Mouse (Mus musculus) frontal cortex, postnatal 14 days (tissue): ENCODE measurements at regions not wholly inside any gene's neighbourhood (a gene's known extent, or its start where the extent isn't known, plus 50 kb on each side); places are given as distances from the start of the nearest gene placed in this dataset.
"Not testable (repeated sequence)": the region's sequence is repeated elsewhere in the genome, so short reads cannot be mapped to it uniquely, and the experiment has no call there.

Source experiments
- DNase-seq, 2 experiments: peaks; one replicate each; pipeline ENCODE4 v3.0.0; 2022; ENCODE audit warnings: low spot score in 2 of 2

DNA sequence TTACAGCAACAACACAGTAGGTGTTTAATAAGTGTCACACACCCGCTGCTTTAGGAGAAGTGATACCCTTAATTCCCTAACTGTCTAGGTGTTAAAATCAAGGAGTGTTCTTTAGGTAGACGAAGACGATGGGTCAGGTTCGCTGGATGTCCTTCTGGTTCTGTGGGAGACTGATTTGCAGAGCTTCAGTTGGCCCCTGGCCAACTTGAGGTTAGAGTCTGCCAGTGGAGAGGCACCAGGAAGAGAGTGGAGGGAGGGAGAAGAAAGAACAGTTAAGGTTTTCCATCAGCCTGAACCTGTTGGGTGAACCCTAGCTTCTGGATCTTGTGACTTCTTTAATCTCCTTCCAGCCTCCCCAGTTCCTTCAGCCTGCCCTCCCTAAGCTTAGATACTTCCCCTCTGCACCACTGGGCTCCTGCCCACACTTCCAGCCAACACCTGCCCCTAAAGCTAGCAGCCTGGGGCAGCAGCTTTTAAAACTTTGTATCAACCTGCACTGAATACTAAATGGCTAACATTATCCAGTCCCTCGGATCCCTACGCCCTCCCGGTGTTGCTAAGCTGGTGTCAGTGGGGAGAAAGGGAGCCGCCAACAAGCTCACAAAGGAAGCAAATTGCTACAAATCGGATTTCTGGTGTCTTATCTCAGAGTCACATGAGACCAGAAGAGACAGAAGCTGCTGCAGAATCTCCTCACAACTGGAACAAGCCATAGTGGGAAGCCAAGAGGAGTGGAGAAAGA is 62.1 kb upstream of the Adgrl1 start:
- DNase-seq: no peak

GRCm38 (mm10) chr8:83829851-83830250 is 70.1 kb upstream of the Adgrl1 start:
- DNase-seq: no peak

DNA sequence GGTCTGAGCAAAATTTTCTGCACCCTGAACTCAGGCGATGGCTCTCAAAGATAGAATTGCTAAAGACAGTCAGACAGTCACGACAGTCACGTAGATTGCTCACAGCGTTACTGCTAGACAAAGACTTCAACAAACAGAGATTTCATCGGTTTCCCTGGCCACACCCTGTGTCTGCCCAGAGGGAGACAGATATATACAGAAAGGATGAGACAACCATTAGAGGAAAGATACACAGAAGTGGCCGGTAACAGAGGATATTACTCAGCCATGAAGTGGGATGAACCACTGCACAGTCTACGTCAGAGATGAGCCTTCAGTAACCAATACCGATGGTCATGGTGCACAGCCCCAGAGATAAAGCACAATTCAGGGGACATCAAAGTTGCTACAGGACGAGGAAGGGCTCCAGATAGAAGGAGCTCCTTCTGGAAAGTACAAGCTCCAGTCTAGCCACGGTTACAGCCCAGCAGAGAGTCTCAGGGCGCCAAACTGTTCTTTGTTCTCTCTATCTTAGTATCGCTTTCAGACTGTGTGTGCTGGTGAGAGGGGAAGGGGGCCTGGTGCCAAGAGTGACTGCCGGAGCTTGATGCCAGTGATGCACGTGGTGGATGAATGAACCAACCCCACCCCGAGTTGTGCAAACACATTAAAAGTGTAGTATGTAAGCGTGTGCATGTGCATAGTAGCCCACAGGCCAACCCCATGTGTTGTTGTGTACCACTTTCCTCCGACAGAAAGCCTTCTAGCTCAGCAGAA is 74.8 kb upstream of the Adgrl1 start:
- DNase-seq: no peak

DNA sequence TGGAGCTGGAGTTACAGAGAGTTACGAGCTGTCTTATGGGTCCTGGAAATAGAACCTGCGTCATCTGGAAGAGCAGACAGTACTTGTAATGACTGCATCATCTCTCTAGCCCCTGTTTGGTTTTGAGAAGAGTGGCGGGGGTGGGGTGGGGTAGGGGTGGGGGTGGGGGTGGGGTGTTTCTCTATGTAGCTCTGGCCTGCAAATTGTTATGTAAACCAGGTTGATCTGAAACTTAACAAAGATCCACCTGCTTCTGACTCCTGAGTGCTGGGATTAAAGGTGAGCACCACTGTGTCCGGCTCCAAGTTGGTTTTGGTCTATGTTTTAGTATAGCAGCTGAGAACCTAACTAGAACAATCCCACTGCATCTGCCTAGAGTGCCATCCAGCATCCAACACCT is 78.0 kb upstream of the Adgre5 start:
- DNase-seq: no peak

GRCm38 (mm10) chr8:83810651-83811050 is 69.5 kb upstream of the Adgre5 start:
- DNase-seq: no peak

DNA sequence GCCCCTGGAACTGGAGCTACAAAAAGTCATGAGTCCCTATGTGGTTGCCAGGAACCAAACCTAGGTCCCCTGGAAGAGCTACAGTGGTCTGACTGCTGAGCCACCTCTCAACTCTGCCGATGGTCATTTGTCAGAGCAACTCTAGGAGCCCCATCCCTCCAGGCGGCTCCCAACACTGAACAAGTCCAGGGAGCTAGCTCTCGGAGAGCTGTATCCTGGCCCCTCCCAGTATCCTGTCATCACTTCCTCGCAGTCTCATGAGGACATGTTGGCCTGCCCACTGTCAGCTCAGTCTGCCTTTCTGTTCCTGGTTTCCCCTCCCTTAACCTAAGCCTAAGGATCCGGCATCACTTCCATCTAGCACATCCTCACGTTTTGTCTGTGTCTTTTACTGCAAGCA is 64.5 kb upstream of the Adgre5 start:
- DNase-seq: no peak

- not testable (repeated sequence) for DNase-seq
Observed at GRCm38 (mm10) chr8:83803312-83803711, 62.2 kb upstream of the Adgre5 start.

- DNase-seq: no peak
Observed at GRCm38 (mm10) chr8:83802506-83802905, 61.4 kb upstream of the Adgre5 start.

DNA sequence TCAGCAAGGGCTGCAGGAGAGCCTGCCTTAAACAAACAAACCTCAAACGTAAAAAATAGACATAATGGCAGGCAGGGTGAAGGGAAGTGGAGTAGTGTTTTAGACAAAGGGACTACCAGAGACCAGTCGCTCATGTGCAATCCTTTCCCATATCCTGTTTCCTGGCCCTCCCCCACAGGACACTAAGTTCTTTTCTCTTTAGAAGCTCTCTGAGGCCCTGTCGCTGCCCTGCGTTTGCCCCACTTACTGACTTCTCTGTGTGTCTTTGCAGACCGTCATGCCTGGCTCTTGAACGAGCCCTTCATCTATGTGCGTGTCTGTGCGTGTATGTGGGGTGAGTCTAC is 58.5 kb upstream of the Adgre5 start:
- DNase-seq: no peak

DNA sequence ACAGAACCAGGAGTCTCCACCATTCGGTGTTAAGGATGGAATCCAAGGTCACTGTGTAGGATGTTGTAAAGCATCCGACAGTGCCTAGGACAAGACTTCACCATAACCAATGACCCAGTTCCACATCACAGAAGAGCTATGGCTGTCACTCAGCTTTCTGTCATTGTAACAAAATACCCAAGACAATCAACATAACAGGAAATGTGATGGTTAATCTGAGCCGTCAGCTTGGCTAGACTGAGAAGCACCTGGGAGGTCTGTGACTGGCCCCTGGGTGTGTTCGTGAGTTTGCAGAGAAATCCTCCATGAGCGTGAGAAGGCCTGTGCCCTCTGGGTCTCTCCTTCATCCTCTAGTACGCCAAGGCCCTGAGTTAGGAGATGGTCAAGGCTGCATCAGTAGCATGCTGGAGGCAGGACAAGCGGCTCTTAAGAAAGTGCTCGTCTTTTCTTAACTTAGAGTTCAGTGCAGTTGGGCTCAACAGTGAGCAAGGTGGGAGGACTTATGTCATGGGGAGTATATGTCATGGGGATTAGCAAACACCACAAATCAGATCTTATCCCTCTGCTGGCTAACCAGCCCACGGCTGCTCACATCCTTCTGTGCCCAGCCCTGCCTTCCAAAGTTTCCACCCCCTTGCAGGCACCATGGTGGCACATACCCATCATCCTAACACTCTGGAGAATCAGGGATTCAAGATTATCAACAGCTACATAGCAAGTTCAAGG is 57.9 kb upstream of the Adgre5 start:
- DNase-seq: no peak

GRCm38 (mm10) chr8:83793491-83794238 is 52.5 kb upstream of the Adgre5 start:
- DNase-seq: peak; percentile 8 to 11
